Mouse (Mus musculus) neural tube, embryonic 13.5 days (tissue): ENCODE measurements around the gene Nrxn1. TPM values are rescaled to one million over a fixed set of nuclear protein-coding genes. Genes with fewer than 3 reads are reported as not detected.

Source experiments
- ATAC-seq: fragments of 200-750 bp; cut with Nextera tagmentation; 2 replicates; pipeline ENCODE4 v1.8.0; 2017; ENCODE audit warnings: low read depth, mild to moderate bottlenecking, moderate TSS enrichment, moderate library complexity
- H3K27ac ChIP-seq: fragments of 300-500 bp; sonication (generic); replicated peaks from 2 replicates; pipeline ENCODE4 v1.5.1; 2015; ENCODE audit warnings: moderate library complexity, mild to moderate bottlenecking, inconsistent platforms
- H3K27me3 ChIP-seq: fragments of 300-500 bp; sonication (generic); 2 replicates; pipeline ENCODE4 v1.6.1; 2015; ENCODE audit warnings: mild to moderate bottlenecking, inconsistent platforms
- H3K36me3 ChIP-seq: fragments of 300-500 bp; sonication (generic); 2 replicates; pipeline ENCODE4 v1.6.1; 2015; ENCODE audit warnings: mild to moderate bottlenecking, inconsistent platforms
- H3K4me1 ChIP-seq: fragments of 300-500 bp; sonication (generic); replicated peaks from 2 replicates; pipeline ENCODE4 v1.6.1; 2015; ENCODE audit warnings: inconsistent platforms
- H3K4me2 ChIP-seq: fragments of 300-500 bp; sonication (generic); 2 replicates; pipeline ENCODE4 v1.6.1; 2015; ENCODE audit warnings: inconsistent platforms, mild to moderate bottlenecking, moderate library complexity
- H3K4me3 ChIP-seq: fragments of 300-500 bp; sonication (generic); 2 replicates; pipeline ENCODE4 v1.5.1; 2015; ENCODE audit warnings: mild to moderate bottlenecking, inconsistent platforms
- H3K9ac ChIP-seq: fragments of 300-500 bp; sonication (generic); 2 replicates; pipeline ENCODE4 v1.6.1; 2015; ENCODE audit warnings: moderate library complexity, mild to moderate bottlenecking, inconsistent platforms
- H3K9me3 ChIP-seq: fragments of 300-500 bp; sonication (generic); 2 replicates; pipeline ENCODE4 v1.6.1; 2016; ENCODE audit warnings: inconsistent platforms
- WGBS: fragments of 180-500 bp; shearing (Covaris S2); methylation state at CpG from one replicate; pipeline ENCODE4 v1.1.7; 2015; 5-methylcytosine and 5-hydroxymethylcytosine counted together
- polyA plus RNA-seq: library from polyadenylated mRNA; unstranded; fragments of >200 nt; fragmentation: Nextera tagmentation; extraction: Ambion mirVana; gene quantifications from 2 replicates; pipeline ENCODE4 v1.2.1, GENCODE M21; 2015

Nrxn1 gene
- polyA plus RNA-seq, 1 experiment from 2014 or later, result 175 TPM

DNA sequence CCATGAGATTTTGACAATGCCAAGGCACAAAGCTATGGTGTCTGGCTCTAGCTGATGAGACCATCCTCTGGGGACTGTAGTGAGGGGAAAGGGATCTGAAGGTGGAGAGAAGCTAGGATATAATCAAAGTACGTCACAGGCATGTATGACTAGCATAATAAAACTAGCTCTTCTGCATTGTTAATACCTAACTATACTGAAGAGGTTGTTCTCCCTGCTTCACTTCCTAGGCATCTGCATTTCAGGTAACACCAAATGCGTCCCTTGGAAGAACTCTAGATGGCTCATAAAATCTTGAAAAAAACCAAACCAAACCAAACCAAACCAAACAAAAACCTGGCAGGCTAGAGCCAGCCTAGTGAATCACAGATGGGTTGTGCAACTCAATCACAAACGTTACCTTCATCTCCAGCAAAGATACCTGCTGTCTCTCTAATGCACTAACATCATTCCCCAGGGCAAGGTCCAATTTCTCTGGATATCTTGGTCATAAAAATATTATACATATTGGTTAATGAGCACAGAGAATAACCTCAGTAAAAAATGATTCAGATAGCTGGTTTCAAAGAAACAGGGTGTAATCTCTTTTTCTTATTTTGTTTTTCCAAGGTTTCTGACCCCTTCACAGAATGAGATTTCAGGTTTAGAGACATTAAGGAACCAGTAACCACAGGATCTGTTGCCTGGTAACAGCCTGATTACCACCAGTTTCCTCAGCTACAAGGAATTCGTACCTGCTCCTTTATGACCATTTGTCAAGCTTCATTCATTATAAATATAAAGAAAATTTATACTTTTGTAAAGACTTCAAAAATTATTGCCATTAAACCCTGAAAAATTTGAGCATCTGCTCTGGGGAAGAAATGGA, 256.5 kb downstream of the Nrxn1 start:
- WGBS, result 29% methylated on average over 4 of the region's 4 CpGs
- ATAC-seq, result peak; percentile 66; the same call in 1 of the 2 replicates
- no peaks in the 10 kb centered on the region for H3K27me3 ChIP-seq
- no peaks in the 10 kb centered on the region for H3K9me3 ChIP-seq
- H3K36me3 ChIP-seq, result no peaks in the 10 kb centered on the region
- H3K27ac ChIP-seq, result peak overlapping the region; percentile 67
- peaks cover 11% of the 10 kb centered on the region for H3K4me1 ChIP-seq
- H3K4me2 ChIP-seq, result no peak overlapping the region; the same call in 1 of the 2 replicates
- no peak overlapping the region for H3K9ac ChIP-seq
- no peak overlapping the region for H3K4me3 ChIP-seq

DNA sequence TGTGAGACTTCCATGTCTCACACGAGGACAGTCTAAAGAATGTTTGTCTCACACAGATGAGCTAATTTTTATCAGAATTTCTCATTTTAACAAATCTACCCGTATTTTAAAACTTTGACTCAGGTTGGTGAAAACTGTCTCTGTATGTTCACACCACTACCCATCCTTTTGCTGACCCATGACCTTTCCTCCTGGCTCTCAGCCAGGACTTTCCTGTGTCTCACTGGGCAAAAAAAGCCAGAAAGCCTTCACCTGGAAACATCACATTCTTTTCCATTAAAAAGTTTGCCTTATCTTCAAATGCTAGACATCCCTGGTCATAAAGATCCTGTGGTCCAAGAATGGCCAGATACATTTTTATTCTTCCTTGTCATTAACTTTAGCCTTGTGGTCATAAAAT, 274.5 kb downstream of the Nrxn1 start:
- no peak overlapping the region for H3K4me2 ChIP-seq
- no peaks in the 10 kb centered on the region for H3K9me3 ChIP-seq
- no peak overlapping the region for H3K27ac ChIP-seq
- no peaks in the 10 kb centered on the region for H3K4me1 ChIP-seq
- no peak for ATAC-seq
- 81% methylated on average over 2 of the region's 2 CpGs for WGBS
- no peaks in the 10 kb centered on the region for H3K36me3 ChIP-seq
- no peak overlapping the region for H3K9ac ChIP-seq
- no peak overlapping the region for H3K4me3 ChIP-seq
- H3K27me3 ChIP-seq, result no peaks in the 10 kb centered on the region

DNA sequence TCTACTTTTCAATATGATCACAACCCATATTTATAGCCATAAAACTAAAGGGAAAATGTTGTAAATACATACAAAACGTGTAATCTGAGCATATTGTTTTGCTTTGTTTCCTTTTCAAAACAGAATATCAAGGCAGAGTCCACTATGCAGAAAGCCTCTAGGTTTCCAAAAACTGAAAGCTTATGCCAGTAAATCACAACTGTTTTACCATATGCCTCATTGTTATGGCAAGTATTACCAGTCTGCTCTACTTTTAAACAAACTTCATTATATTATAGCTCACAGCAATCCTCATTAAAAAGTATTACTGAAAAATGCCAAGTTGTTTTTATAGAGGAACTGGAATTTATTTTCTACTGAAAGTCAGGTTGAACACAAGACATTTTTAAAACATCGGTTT, 275.0 kb downstream of the Nrxn1 start:
- no peaks in the 10 kb centered on the region for H3K36me3 ChIP-seq
- H3K27me3 ChIP-seq, result no peaks in the 10 kb centered on the region
- H3K9ac ChIP-seq, result no peak overlapping the region
- no peak for ATAC-seq
- no peaks in the 10 kb centered on the region for H3K9me3 ChIP-seq
- no peak overlapping the region for H3K4me2 ChIP-seq
- no peak overlapping the region for H3K27ac ChIP-seq
- H3K4me3 ChIP-seq, result no peak overlapping the region
- WGBS, result 86% methylated on average over 2 of the region's 2 CpGs
- H3K4me1 ChIP-seq, result no peaks in the 10 kb centered on the region

DNA sequence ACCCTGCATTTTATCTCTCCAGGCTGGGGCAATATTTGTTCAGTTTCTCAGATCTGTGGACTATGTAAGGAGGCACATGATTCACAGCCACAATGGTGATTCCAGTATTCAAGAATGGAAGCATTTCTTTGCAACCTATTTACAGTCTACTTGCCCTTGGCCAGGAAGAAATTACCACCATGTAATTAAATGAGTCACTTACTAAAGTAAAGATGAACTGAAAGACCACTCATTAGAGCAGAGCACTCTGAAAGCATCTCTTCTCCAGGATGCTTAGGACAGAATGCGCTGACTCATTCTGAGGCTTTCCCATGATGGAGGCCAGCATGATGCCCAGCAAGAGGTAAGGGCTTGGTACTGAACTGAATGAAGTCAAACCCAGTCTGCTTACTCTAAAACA, 277.6 kb downstream of the Nrxn1 start:
- Histone ChIP-seq H3K9me3 (no peaks in the 10 kb centered on the region), H3K9ac (no peak overlapping the region), H3K4me2 (no peak overlapping the region), H3K27me3 (no peaks in the 10 kb centered on the region), H3K27ac (no peak overlapping the region), H3K4me1 (no peaks in the 10 kb centered on the region), H3K4me3 (no peak overlapping the region), H3K36me3 (no peaks in the 10 kb centered on the region)
- no peak for ATAC-seq
- 93% methylated on average over 1 of the region's 1 CpGs for WGBS

DNA sequence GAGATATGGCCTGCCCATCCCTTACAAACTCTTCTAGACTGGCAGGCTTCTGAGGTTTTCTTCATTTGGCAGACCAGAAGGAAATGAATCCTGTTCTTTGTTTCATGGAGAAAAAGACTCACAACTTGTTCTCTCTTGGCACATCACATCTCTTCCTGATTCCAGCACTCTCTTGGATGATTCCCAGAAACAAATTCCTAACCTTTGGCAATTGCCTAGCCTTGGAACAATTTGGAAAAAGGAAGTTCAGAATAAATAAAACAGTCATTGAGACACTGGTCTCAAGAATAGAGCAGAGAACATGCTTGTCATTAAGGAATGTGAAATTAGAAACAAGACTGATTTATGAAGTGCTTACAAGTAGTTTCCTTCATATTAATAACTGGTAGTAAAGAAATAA, 279.1 kb downstream of the Nrxn1 start:
- no peak overlapping the region for H3K4me2 ChIP-seq
- H3K9me3 ChIP-seq, result no peaks in the 10 kb centered on the region
- no peak for ATAC-seq
- H3K9ac ChIP-seq, result no peak overlapping the region
- no peaks in the 10 kb centered on the region for H3K27me3 ChIP-seq
- no peak overlapping the region for H3K27ac ChIP-seq
- H3K36me3 ChIP-seq, result no peaks in the 10 kb centered on the region
- no peak overlapping the region for H3K4me3 ChIP-seq
- no peaks in the 10 kb centered on the region for H3K4me1 ChIP-seq

DNA sequence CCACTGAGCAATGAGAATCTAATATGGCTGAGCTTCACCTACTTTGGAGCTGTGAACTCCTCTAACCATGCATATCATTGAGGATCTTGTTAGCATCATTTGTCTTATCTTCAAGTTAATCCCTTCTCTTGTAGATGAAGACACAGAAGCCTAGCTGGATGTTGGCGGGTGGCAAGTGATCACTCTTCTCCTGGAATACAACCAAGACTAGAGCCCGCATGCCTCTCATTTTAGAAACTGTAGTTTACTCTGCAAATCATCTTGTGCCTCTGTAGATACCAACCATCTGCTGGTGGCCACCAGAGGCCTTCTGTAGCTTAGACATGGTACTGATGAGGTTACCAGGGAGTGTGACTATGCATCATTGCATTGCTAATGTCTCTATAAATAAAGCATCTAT, 280.4 kb downstream of the Nrxn1 start:
- H3K4me3 ChIP-seq, result no peak overlapping the region
- no peak overlapping the region for H3K27ac ChIP-seq
- H3K4me1 ChIP-seq, result no peaks in the 10 kb centered on the region
- 96% methylated on average over 2 of the region's 2 CpGs for WGBS
- H3K36me3 ChIP-seq, result no peaks in the 10 kb centered on the region
- H3K9ac ChIP-seq, result no peak overlapping the region
- ATAC-seq, result no peak
- H3K27me3 ChIP-seq, result no peaks in the 10 kb centered on the region
- no peak overlapping the region for H3K4me2 ChIP-seq
- no peaks in the 10 kb centered on the region for H3K9me3 ChIP-seq

DNA sequence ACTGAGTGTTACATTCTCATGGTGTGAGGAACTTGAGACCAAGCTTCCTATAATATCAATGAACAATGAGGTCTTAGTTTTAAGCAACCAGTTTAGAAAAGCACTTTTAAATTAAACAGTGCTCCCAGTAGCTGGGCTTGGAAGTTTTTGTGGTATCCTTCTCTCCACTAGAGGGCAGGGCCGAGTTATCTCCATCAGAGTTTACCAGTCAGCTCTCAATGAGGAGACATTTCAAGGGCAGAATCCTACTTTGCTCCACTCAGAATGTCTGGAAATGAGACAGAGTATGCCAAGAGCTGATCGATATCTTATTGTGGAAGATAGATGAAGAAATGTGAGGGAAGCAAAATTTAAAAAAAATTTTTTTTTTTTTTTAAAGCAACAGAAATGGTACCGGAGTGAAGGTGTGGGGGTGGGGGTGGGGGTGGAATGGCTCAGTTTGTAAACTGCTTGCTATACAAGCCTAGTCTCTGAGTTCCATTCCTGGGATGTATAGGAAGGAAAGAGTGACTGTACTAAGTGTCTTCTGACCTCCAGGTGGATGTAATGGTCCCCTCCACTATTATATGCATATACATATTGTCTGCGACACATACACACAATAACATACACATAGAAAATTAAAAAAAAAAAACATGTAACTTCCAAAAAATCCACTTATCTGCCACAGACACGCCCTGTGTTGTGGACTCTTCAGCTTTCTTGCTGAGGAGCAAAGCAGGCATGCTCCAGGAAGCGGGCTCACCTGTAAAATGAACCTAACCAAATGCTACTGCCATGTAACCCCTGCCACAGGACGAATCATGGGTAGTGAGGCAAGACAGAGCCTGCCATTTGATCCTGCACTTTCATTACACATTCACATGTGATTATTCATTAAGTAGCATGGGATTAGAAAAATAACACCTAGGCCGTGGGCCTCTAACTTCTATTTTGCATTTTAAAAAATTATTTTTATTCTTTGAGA, 283.4 kb downstream of the Nrxn1 start:
- Histone ChIP-seq H3K4me3 (no peak overlapping the region), H3K9me3 (no peaks in the 10 kb centered on the region), H3K27ac (no peak overlapping the region), H3K36me3 (no peaks in the 10 kb centered on the region), H3K4me1 (no peaks in the 10 kb centered on the region), H3K4me2 (no peak overlapping the region), H3K27me3 (no peaks in the 10 kb centered on the region), H3K9ac (no peak overlapping the region)
- peak; percentile 81 for ATAC-seq
- 64% methylated on average over 8 of the region's 8 CpGs for WGBS

DNA sequence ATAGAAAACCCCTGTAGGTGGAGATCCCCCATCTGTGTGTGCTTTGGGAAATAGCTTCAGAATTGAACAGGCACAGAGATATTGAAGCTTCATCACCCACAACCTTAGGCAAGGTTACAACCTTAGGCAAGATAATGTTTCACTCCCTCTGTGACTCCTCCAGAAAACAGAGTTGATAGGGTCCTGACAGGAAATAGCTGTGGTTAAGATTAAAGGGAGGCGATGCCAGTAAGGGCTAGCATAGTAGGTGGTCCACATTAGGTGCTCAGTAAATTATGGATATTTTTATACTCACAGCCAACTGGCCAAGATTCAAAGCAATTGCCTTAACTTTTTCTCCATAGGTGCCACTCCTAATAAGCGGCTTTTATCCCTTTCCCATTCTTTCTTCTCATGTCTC, 284.6 kb downstream of the Nrxn1 start:
- no peak for ATAC-seq
- 80% methylated on average over 2 of the region's 2 CpGs for WGBS
- H3K9ac ChIP-seq, result no peak overlapping the region

DNA sequence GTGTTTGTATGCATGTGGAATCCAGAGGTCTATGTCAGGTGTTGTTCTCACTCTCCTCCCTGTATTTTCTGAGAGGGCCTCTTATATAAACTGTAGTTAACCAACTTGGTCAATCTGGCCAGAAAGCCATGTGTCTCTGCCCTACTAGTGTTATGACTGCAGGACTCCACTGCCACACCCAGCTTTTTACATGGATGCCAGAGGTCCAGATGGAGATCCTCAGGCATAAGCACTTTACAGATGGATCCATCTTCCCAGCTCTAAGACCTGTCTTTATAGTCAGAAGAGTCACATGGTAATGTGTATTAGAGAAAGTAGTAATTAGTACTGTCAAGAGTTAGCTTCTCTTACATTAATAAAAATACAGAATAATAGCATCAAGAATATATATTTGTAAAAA, 285.7 kb downstream of the Nrxn1 start:
- H3K4me2 ChIP-seq, result no peak overlapping the region
- H3K9ac ChIP-seq, result no peak overlapping the region
- no peaks in the 10 kb centered on the region for H3K27me3 ChIP-seq
- H3K9me3 ChIP-seq, result no peaks in the 10 kb centered on the region
- H3K36me3 ChIP-seq, result no peaks in the 10 kb centered on the region
- H3K4me1 ChIP-seq, result no peaks in the 10 kb centered on the region
- no peak overlapping the region for H3K27ac ChIP-seq
- no peak for ATAC-seq
- no peak overlapping the region for H3K4me3 ChIP-seq

More for the DNA sequence above, 284.6 kb downstream of the Nrxn1 start:
- no peaks in the 10 kb centered on the region for H3K4me1 ChIP-seq
- no peak overlapping the region for H3K4me2 ChIP-seq
- no peaks in the 10 kb centered on the region for H3K36me3 ChIP-seq
- no peak overlapping the region for H3K27ac ChIP-seq
- H3K4me3 ChIP-seq, result no peak overlapping the region
- no peaks in the 10 kb centered on the region for H3K9me3 ChIP-seq
- H3K27me3 ChIP-seq, result no peaks in the 10 kb centered on the region

DNA sequence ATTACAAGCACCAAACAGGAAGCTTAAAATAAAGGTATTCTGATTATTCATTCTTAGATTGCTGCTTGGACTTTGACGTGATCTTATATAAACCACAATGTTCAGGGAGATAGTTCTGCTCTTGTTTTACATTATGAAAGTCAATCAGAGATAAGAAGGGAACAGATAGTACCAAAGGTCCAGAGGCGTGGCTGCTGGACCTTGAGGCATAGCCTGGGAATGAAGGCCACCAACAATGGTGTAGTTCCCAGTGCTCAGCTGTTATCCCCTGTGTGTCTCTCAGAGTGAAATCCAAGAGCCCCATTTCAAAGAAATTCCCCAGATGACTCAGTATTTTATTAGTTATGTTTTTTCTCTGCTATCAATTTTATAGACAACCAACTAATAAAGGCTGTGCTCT, 294.2 kb downstream of the Nrxn1 start:
- H3K36me3 ChIP-seq, result no peaks in the 10 kb centered on the region
- H3K27ac ChIP-seq, result 0 out of 2 replicates have a peak overlapping the region, but pooled peaks have one; percentile 38
- ATAC-seq, result no peak
- peaks cover 7% of the 10 kb centered on the region; the same call in 1 of the 2 replicates for H3K4me1 ChIP-seq
- H3K9ac ChIP-seq, result no peak overlapping the region
- no peak overlapping the region for H3K4me2 ChIP-seq
- 84% methylated on average over 2 of the region's 2 CpGs for WGBS
- no peak overlapping the region for H3K4me3 ChIP-seq
- no peaks in the 10 kb centered on the region for H3K27me3 ChIP-seq
- no peaks in the 10 kb centered on the region for H3K9me3 ChIP-seq

DNA sequence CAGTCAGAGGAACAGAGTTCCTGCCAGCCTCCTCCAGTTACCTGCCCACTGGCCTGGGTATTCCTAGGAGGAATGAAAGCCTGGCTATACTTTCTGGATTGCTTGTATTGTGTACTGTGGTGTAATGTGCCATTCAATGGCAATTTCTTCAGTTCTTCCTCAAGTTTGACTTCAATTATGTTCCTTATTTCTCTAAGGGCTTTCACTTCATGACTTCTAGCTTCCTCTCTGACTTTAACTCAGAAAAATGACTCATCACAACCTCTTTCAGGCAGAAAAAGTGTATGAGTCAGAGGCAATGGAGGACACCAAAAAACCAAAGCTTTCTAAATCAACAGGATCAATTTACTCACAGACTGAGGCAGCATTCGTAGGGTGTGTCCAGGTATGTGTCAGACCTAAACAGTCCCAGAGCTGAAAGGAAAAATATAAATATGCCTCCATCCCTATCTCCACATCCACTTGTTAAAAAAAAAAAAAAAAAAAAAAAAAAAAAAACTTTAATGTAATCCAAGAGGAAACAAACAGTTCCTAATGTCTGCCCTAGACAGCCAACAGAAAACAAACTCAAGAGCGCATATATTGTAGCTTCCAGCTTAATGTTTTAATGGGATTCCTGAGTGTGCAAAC, 295.1 kb downstream of the Nrxn1 start:
- 88% methylated on average over 2 of the region's 2 CpGs for WGBS
- ATAC-seq, result no peak
- H3K27ac ChIP-seq, result no peak overlapping the region

DNA sequence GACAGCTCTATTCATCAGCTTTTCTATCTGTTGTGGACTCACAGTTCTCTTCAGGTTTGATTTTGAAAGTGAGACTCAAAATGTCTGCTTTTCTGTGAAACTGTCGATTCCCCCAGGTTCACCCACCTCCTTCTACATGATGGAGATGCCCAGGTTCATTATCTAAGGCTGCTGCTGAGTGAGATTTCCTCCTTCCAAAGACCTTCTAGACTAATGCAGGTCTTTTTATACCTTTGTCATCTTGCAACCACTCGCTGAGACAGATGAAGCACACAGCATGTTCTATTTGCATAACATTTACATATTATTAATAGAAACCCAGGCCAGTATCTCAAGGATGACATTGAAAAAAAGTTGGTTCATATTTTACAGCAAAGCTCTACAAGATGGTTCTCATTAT, 295.9 kb downstream of the Nrxn1 start:
- no peak for ATAC-seq
- Histone ChIP-seq H3K9me3 (no peaks in the 10 kb centered on the region), H3K4me1 (peaks cover 7% of the 10 kb centered on the region; the same call in 1 of the 2 replicates), H3K4me3 (no peak overlapping the region), H3K27ac (no peak overlapping the region), H3K4me2 (no peak overlapping the region), H3K27me3 (no peaks in the 10 kb centered on the region), H3K36me3 (no peaks in the 10 kb centered on the region), H3K9ac (no peak overlapping the region)
- 57% methylated on average over 2 of the region's 2 CpGs for WGBS

More for the DNA sequence above, 295.1 kb downstream of the Nrxn1 start:
- no peaks in the 10 kb centered on the region for H3K36me3 ChIP-seq
- no peaks in the 10 kb centered on the region for H3K27me3 ChIP-seq
- no peak overlapping the region for H3K4me3 ChIP-seq
- no peak overlapping the region for H3K4me2 ChIP-seq
- no peaks in the 10 kb centered on the region for H3K9me3 ChIP-seq
- H3K9ac ChIP-seq, result no peak overlapping the region
- H3K4me1 ChIP-seq, result peaks cover 7% of the 10 kb centered on the region; the same call in 1 of the 2 replicates
